Mouse (Mus musculus): Measurements from ENCODE around the gene Ttc12.

GRCm38 (mm10) chr9:49470006-49470405 is 16.0 kb downstream of the Ttc12 start:
- TF ChIP-seq CTCF (IDR thresholded peaks at IDR 0.05; ENCODE audit: low read depth) (no peak), EP300 (IDR thresholded peaks at IDR 0.05; ENCODE audit: low read depth) (no peak)

Measured in heart, postnatal 0 days (tissue).